Mouse (Mus musculus): Measurements from ENCODE around the gene Lrrfip2. TPM values are rescaled to one million over a fixed set of nuclear protein-coding genes. Genes with fewer than 3 reads are reported as not detected.

Lrrfip2 gene
- polyA plus RNA-seq (2014; fragmentation: Illumina TruSeq; extraction: RNeasy Lipid Tissue Mini Kit (QIAGEN cat#74804); ENCODE audit: low replicate concordance) = 95.7 TPM

GRCm38 (mm10) chr9:111117126-111117642, at the start of gene Lrrfip2:
Gene Lrrfip2, plus strand, starts transcription at chr9:111117592.

GRCm38 (mm10) chr9:111271434-111272160, 154.2 kb downstream of the Lrrfip2 start, which contains the start of the genes Mlh1 and Epm2aip1:
Gene Mlh1, minus strand, starts transcription at chr9:111271791.
Gene Epm2aip1, plus strand, starts transcription at chr9:111271929.

Other genes starting within 250 kb of the Lrrfip2 start
- gene Als2cl, start 237.7 kb upstream of the Lrrfip2 start, polyA plus RNA-seq (2014; fragmentation: Illumina TruSeq; extraction: RNeasy Lipid Tissue Mini Kit (QIAGEN cat#74804); ENCODE audit: low replicate concordance) = 3.1 TPM
- gene Tmie, start 237.5 kb upstream of the Lrrfip2 start, polyA plus RNA-seq (2014; fragmentation: Illumina TruSeq; extraction: RNeasy Lipid Tissue Mini Kit (QIAGEN cat#74804); ENCODE audit: low replicate concordance) = 0.74 TPM
- not detected for gene Fam240a, start 200.7 kb upstream of the Lrrfip2 start, polyA plus RNA-seq (2014; fragmentation: Illumina TruSeq; extraction: RNeasy Lipid Tissue Mini Kit (QIAGEN cat#74804); ENCODE audit: low replicate concordance)
- gene Tdgf1, start 171.4 kb upstream of the Lrrfip2 start, polyA plus RNA-seq (2014; fragmentation: Illumina TruSeq; extraction: RNeasy Lipid Tissue Mini Kit (QIAGEN cat#74804); ENCODE audit: low replicate concordance) = not detected
- 0.22 TPM for gene Lrrc2, start 166.0 kb upstream of the Lrrfip2 start, polyA plus RNA-seq (2014; fragmentation: Illumina TruSeq; extraction: RNeasy Lipid Tissue Mini Kit (QIAGEN cat#74804); ENCODE audit: low replicate concordance)
- gene Rtp3, start 127.0 kb upstream of the Lrrfip2 start, polyA plus RNA-seq (2014; fragmentation: Illumina TruSeq; extraction: RNeasy Lipid Tissue Mini Kit (QIAGEN cat#74804); ENCODE audit: low replicate concordance) = 0.37 TPM
- not detected for gene Ltf, start 98.3 kb upstream of the Lrrfip2 start, polyA plus RNA-seq (2014; fragmentation: Illumina TruSeq; extraction: RNeasy Lipid Tissue Mini Kit (QIAGEN cat#74804); ENCODE audit: low replicate concordance)
- 1.2 TPM for gene Ccrl2, start 60.1 kb upstream of the Lrrfip2 start, polyA plus RNA-seq (2014; fragmentation: Illumina TruSeq; extraction: RNeasy Lipid Tissue Mini Kit (QIAGEN cat#74804); ENCODE audit: low replicate concordance)
- gene Mlh1, start 154.2 kb downstream of the Lrrfip2 start, polyA plus RNA-seq (2014; fragmentation: Illumina TruSeq; extraction: RNeasy Lipid Tissue Mini Kit (QIAGEN cat#74804); ENCODE audit: low replicate concordance) = 18.2 TPM
- 49.2 TPM for gene Epm2aip1, start 154.3 kb downstream of the Lrrfip2 start, polyA plus RNA-seq (2014; fragmentation: Illumina TruSeq; extraction: RNeasy Lipid Tissue Mini Kit (QIAGEN cat#74804); ENCODE audit: low replicate concordance)
- not detected for gene Trank1, start 194.1 kb downstream of the Lrrfip2 start, polyA plus RNA-seq (2014; fragmentation: Illumina TruSeq; extraction: RNeasy Lipid Tissue Mini Kit (QIAGEN cat#74804); ENCODE audit: low replicate concordance)

Data from small intestine, adult 10 weeks (tissue).